Mouse (Mus musculus): ENCODE results near the gene Syf2.

Gene Syf2

GRCm38 (mm10) chr4:134923258-134924018, 7.3 kb upstream of the Syf2 start, which contains the start of gene Rsrp1:
Rsrp1 (plus strand) TSS chr4:134923592.
- peak; percentile 98 for DNase-seq (ENCODE audit: low read depth, low spot score)

- DNase-seq (ENCODE audit: low read depth, low spot score) = peak; percentile 90
These were observed 6.5 kb upstream of the Syf2 start for GRCm38 (mm10) chr4:134924019-134924741.

- DNase-seq (ENCODE audit: low read depth, low spot score) = peak; percentile 12
These were observed 5.5 kb upstream of the Syf2 start for GRCm38 (mm10) chr4:134925206-134925605.

GRCm38 (mm10) chr4:134927815-134928463, 2.8 kb upstream of the Syf2 start:
- peak; percentile 21 for DNase-seq (ENCODE audit: low read depth, low spot score)

- no peak for DNase-seq (ENCODE audit: low read depth, low spot score)
These were observed 2.2 kb upstream of the Syf2 start for GRCm38 (mm10) chr4:134928464-134928836.

DNA sequence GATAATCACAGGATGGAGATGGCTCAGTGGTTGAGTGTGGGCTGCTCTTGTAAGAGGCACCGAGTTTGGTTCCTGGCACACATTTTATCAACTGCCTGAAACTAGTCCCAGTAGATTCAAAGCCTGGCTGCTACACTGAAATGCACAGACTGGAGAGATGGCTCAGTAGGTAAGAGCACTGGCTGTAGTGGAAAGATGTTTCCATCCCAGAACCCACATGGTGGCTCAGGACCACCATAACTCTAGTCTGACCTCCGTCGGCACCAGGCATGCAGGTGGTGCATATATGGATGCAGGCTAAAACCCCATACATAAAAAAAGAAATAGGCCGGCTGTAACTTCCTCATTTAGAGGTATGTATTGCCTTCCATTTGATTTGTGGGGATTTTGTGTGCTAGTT, 1.2 kb upstream of the Syf2 start:
- DNase-seq (ENCODE audit: low read depth, low spot score) = peak; percentile 25

GRCm38 (mm10) chr4:134930190-134930589, 508 bp upstream of the Syf2 start:
- no peak for DNase-seq (ENCODE audit: low read depth, low spot score)

DNA sequence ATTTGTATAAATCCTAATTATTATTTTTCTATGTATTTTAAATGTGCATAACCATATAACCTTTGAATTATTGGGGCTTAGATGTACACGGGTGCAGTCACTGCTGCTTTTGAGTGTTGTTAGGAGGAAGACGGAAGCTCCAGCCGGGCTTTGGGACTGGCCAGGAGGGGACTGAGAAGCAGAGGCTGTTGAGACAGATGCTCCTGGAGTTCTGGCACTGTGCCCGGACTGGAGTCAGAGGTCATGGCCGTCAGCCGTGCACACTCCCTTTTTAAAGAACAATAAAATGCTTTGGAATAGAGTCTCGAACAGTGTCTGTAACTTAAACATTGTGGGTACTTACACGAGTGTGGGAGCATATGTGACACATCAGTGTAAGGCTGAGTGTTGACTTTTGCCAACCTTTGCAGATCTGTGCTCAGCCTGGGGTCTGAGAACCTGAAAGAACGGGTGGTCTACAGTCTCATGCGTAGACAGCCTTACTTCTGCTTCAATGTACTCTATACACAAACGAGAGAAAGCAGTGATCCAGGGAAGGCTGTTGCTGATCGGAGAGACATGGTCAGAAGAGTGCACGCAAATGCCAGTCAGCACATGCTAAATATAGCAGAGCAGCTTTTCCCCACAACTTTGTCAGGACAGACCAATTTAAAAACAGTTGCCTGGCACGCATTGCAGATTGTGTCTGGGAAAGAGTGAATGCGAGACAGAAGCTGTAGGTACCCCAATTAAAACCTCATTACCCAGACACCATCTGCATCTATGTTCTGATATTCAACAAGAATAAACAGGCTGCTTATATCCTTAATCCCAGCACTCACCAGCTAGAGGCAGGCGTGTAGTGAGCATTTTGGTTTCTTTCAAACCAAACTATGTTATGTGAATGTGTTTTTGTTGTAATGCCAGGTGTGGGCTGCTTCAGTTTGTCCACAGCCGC, 6.8 kb downstream of the Syf2 start:
- DNase-seq (ENCODE audit: low read depth, low spot score) = peak; percentile 45

GRCm38 (mm10) chr4:134939900-134940299, 9.2 kb downstream of the Syf2 start:
- DNase-seq (ENCODE audit: low read depth, low spot score) = no peak

DNA sequence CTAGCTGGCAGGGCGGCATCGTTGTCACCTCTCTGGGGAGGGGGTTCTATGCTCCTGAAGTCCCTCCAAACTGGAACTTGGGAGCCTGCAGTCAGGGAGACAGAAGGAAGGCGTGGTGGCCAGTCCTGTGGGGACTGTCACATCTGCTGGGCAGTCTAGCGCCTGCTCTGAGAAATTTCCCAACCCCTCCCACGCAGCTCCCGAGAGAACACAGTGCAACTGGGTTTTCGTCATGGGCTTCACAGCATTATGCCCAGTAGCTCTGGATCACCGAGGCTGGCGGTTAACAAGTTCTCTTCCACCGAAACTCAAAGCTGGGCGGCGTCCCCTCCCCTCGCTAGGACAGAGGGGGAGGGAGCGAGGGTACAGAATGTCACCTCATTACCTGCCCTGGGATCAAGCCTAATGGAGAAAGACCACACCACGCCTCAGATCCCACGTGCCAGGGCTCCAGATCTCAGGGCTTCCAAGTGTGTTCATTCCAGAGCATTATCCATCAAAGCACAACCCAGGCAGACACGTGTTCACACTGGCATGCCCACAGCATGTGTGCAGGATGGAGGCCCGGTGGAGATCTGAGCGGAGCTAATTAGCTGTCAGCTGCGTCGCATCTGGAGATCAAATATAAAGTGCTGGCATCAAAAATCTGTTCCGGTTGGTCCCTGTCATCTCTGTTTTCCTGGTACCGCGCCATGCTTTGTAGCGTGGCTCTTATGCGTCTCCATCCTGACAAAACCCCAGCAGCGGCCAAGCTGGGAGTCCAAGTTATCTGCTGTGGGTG, 13.2 kb downstream of the Syf2 start:
- DNase-seq (ENCODE audit: low read depth, low spot score) = no peak

DNA sequence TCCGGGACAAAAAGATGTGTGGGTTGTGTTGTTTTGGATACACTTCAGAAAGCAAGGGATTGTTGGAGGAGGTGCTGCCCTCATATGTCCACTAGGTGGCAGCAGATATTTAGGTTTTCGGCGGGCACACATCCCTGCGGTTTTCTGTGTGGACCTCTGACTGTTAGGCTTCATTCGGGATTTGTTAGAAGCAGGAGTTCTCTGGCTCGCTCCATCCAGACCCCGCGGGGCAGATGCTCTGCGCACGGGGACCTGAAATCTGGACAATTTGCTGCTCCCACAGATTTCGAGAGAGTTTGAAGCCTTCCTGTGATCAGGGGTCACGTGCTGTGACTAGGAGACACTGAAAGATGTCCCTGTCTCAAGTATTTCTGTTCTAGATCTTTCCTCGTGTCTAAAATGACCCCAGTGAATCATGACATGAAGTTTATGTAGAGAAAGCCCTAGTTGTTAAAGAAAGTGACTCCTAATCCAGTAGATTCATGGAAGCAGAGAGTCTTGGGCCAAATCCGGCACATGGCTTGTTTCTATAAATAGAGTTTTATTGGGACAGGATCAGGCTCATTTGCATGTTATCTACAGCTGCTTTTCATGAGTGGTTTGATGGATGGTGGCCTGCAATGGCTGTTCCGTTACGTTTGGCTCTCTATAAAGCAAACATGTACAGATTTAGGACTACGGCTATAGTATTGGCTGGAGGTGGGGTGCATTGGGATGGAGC, 15.5 kb downstream of the Syf2 start:
- DNase-seq (ENCODE audit: low read depth, low spot score) = peak; percentile 88

- DNase-seq (ENCODE audit: low read depth, low spot score) = peak; percentile 87
These were observed 19.9 kb downstream of the Syf2 start for GRCm38 (mm10) chr4:134950518-134951091.

- DNase-seq (ENCODE audit: low read depth, low spot score) = no peak
These were observed 23.8 kb downstream of the Syf2 start for GRCm38 (mm10) chr4:134954461-134954860.

DNA sequence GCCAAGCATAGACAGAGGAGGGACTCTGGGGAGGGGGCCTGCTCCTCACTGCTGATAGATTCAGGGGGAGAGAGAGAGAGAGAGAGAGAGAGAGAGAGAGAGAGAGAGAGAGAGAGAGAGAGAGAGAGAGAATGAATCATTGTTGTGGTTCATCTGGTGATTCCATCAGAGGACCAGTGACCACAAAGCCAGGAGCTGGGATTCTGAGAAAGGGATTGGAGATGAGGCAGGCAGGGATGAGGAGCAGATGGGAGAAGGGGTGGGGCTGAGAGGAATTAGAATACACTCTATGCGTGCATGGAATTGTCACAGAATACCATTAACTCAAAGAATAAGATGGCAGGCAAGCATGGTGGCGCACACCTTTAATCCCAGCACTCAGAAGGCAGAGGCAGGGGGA, 24.5 kb downstream of the Syf2 start:
- DNase-seq (ENCODE audit: low read depth, low spot score) = peak; percentile 77

DNA sequence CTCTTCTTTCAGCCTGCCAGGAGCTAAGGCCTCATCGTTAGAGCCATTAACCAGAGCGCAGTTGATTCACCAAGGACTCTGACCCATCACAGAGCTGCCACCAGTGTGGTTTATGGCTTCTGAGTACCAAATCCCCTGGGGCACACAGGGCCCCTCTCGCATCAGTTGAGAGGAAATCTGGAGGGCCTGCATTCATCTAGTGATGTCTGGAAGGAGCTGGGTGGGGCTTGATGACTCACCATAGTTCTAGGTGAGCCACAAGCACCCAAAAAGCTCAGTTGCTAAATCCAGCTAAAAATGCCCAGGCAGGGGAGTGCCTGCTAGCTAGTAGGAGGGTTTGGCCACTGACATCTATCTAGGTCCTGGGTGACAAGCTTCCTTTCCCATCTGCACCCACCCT, 25.1 kb downstream of the Syf2 start:
- peak; percentile 81 for DNase-seq (ENCODE audit: low read depth, low spot score)

DNA sequence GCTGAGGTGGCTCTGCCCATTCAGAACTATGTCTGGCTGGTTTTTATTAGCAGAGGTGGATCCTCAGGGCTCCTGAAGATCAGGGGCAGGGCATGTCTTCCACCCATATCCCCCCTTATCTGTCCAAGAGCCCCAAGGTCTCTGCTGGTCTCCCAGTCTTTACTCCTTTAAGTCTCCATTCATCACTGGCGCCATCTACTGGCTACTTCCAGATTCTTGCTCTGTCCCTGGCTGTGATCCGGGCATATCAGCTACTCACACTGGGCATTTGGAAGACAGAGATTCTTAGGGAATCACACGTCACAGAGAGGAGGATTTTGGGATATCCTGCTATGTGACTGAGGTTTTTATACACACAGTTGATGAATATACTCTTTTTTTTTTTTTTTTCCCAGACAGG, 25.6 kb downstream of the Syf2 start:
- DNase-seq (ENCODE audit: low read depth, low spot score) = peak; percentile 88

DNA sequence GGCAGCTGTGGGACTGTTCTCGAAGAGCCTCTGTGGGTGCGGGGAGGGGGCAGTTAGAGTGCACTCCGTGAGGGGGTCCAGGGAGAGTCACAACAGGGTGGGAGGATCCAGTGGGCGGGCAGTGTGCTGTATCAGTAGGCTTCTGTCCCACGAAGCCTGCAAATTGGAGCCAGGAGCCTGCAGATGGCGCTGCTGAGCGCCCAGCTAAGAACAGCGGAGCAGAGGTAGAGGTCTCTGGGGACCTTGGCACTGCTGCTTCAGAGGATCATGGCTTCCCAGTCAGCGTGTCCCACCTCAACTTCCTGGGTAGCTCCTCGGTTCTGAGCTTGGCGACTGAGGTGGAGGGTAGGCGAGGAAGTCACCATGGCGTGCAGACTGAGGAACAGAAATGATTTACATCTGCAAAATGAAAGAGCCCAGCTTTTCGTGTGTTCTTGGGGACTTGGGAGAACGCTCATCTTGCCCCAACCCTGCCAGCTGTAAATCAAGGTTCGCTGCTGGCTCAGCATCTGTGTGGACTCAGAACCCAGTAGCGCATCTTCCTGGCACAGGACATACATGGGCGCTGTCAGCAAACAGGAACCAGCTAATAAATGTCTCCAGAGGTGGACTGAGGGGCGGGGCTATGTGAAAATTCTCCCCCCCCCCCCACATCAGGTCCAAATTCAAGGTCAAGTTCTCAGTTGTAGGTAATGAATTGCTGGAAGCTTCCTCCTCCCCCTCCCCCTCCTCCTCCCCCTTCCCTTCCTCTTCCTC, 32.5 kb downstream of the Syf2 start:
- peak; percentile 27 for DNase-seq (ENCODE audit: low read depth, low spot score)

DNA sequence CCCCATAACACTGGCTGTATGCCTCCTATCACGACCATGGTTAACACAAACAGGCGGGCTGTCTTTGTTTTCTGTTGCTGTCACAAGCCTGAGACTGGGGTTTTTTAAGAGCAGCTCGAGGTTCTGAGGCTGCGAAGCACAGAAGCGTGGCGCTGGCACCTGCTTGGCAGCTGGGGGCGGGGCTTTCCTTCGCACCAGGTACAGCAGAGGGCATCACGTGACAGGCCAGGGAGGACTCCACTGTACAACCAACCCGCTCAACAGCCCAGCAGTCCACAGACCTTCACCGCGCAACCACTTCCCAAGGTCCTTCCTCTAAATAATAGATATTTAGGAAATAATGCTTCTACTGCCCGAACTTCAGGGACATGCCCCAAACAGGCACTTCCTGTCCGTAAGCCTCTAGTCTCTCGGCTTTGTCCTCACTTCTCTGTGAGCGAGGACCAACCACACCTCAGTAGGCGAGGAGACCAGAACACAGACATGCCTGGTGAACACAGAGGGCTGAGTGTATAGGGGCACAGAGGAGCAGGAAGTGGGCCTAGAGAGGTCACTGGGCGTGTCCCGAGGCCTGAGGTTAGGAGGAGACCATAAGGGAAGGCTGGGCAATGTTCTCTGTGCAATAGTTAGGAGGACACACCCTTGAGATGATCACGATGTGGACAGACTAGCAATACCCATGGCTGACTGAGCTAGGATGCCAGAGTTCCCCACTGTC, 37.3 kb downstream of the Syf2 start:
- no peak for DNase-seq (ENCODE audit: low read depth, low spot score)

Measured in 3T3-L1 (cell line).